Mouse (Mus musculus) midbrain, postnatal 0 days (tissue): ENCODE results near the gene Mrpl4. TPM values are rescaled to one million over a fixed set of nuclear protein-coding genes. Genes with fewer than 3 reads are reported as not detected.
A peak's percentile ranks its signal among the peaks of the same experiment; 100 is the strongest.
"Not testable (repeated sequence)": the region's sequence is repeated elsewhere in the genome, so short reads cannot be mapped to it uniquely, and the experiment has no call there.

Experiments used
- ATAC-seq: fragments of 200-750 bp; cut with Nextera tagmentation; 2 replicates; pipeline ENCODE4 v1.8.0; 2017; ENCODE audit warnings: moderate number of reproducible peaks, mild to moderate bottlenecking, moderate TSS enrichment, moderate library complexity; ENCODE audit not compliant: low FRiP score
- DNase-seq: peaks from one replicate; pipeline ENCODE4 v3.0.0-alpha.2; 2015; ENCODE audit warnings: low spot score
- H3K27ac ChIP-seq: fragments of 300-500 bp; sonication (generic); 2 replicates; pipeline ENCODE4 v1.5.1; 2014; ENCODE audit warnings: low read depth, mild to moderate bottlenecking, low read length, mixed read lengths
- H3K27me3 ChIP-seq: fragments of 300-500 bp; sonication (generic); 2 replicates; pipeline ENCODE4 v1.6.1; 2014; ENCODE audit warnings: low read length, control low read depth, mixed read lengths; ENCODE audit not compliant: insufficient read depth
- H3K36me3 ChIP-seq: fragments of 300-500 bp; sonication (generic); 2 replicates; pipeline ENCODE4 v1.6.1; 2014; ENCODE audit warnings: low read length, control low read depth, mixed read lengths; ENCODE audit not compliant: insufficient read depth
- H3K4me1 ChIP-seq: fragments of 300-500 bp; sonication (generic); 2 replicates; pipeline ENCODE4 v1.6.1; 2014; ENCODE audit warnings: mild to moderate bottlenecking, control low read depth, antibody characterized with exemption, low read length, mixed read lengths; ENCODE audit not compliant: insufficient read depth
- H3K4me2 ChIP-seq: fragments of 300-500 bp; sonication (generic); 2 replicates; pipeline ENCODE4 v1.6.1; 2014; ENCODE audit warnings: low read depth, mild to moderate bottlenecking, low read length, mixed read lengths; ENCODE audit not compliant: poor library complexity, severe bottlenecking
- H3K4me3 ChIP-seq: fragments of 300-500 bp; sonication (generic); 2 replicates; pipeline ENCODE4 v1.5.1; 2014; ENCODE audit warnings: low read depth, mild to moderate bottlenecking, low read length, moderate library complexity
- H3K9ac ChIP-seq: fragments of 300-500 bp; sonication (generic); replicated peaks from 2 replicates; pipeline ENCODE4 v1.6.1; 2014; ENCODE audit warnings: mild to moderate bottlenecking, low read length, moderate library complexity, mixed read lengths; ENCODE audit not compliant: poor library complexity, severe bottlenecking
- H3K9me3 ChIP-seq: fragments of 300-500 bp; sonication (generic); 2 replicates; pipeline ENCODE4 v1.6.1; 2016; ENCODE audit warnings: low read length, control low read depth
- CTCF ChIP-seq: IDR thresholded peaks from 2 replicates; pipeline ENCODE4 v1.5.1; 2016; ENCODE audit warnings: antibody characterized with exemption, mild to moderate bottlenecking
- WGBS: fragments of 180-500 bp; shearing (Covaris S2); extraction: QIAGEN DNeasy Blood & Tissue Kit; methylation state at CpG from one replicate; pipeline ENCODE4 v1.1.7; 2014; 5-methylcytosine and 5-hydroxymethylcytosine counted together
- polyA plus RNA-seq: library from polyadenylated mRNA; unstranded; fragments of >200 nt; fragmentation: Nextera tagmentation; extraction: Ambion mirVana; gene quantifications from 2 replicates; pipeline ENCODE4 v1.2.1, GENCODE M21; 2015
- total RNA-seq: library from RNA; depleted of rRNA; stranded (reverse); fragments of >200 nt; gene quantifications from 2 replicates; pipeline ENCODE4 v1.2.3, GENCODE M21; 2014

The Mrpl4 gene
- total and polyA plus RNA-seq, 2 experiments from 2014 or later, result 62.9 to 105 TPM

GRCm38 (mm10) chr9:21001651-21002200, 812 bp upstream of the Mrpl4 start:
- Histone ChIP-seq H3K4me2 (no peak overlapping the region; the same call in 1 of the 2 replicates), H3K9me3 (no peaks in the 10 kb centered on the region), H3K4me1 (no peaks in the 10 kb centered on the region), H3K4me3 (peak overlapping the region; percentile 79; the same call in 1 of the 2 replicates), H3K9ac (no peak overlapping the region), H3K27me3 (no peaks in the 10 kb centered on the region), H3K27ac (no peak overlapping the region), H3K36me3 (peaks cover 14% of the 10 kb centered on the region)
- WGBS, result 74% methylated on average over 6 of the region's 6 CpGs
- TF ChIP-seq CTCF, result no peak
- DNase-seq (no peak), ATAC-seq (no peak)

DNA sequence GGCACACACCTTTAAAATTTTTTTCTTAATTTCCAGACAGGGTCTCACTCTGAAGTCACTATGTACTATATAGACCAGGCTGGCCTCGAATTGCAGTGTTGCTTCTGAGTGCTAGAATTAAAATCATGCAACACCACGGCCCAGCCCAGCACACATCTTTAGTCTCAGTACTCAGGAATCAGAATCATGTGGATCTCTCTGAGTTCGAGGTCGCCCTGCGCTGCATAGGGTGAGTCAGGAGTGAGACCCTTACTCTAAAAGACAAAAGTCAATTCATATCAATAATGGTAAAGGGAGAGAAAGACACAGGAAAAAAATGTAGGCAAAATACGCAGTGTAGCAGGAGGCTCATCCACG, 290 bp upstream of the Mrpl4 start:
- peak; percentile 36 for ATAC-seq

GRCm38 (mm10) chr9:21007313-21007952, 4.9 kb downstream of the Mrpl4 start:
- no peaks in the 10 kb centered on the region for H3K4me1 ChIP-seq
- no peak for TF ChIP-seq CTCF
- H3K27me3 ChIP-seq, result 0 out of 2 replicates have a peak, but pooled peaks cover 3% of the 10 kb centered on the region
- no peak for DNase-seq
- no peaks in the 10 kb centered on the region for H3K9me3 ChIP-seq
- ATAC-seq, result no peak
- H3K36me3 ChIP-seq, result peaks cover 35% of the 10 kb centered on the region
- no peak overlapping the region for H3K4me3 ChIP-seq
- WGBS, result 94% methylated on average over 10 of the region's 10 CpGs
- H3K9ac ChIP-seq, result no peak overlapping the region
- H3K4me2 ChIP-seq, result no peak overlapping the region
- no peak overlapping the region for H3K27ac ChIP-seq

More for the DNA sequence above, 290 bp upstream of the Mrpl4 start:
- no peak for TF ChIP-seq CTCF
- Histone ChIP-seq H3K27ac (peak overlapping the region; percentile 78), H3K9me3 (no peaks in the 10 kb centered on the region), H3K36me3 (peaks cover 18% of the 10 kb centered on the region), H3K4me1 (no peaks in the 10 kb centered on the region), H3K4me2 (peak overlapping the region; percentile 77), H3K27me3 (no peaks in the 10 kb centered on the region), H3K9ac (peak overlapping the region; percentile 77), H3K4me3 (peak overlapping the region; percentile 79)
- DNase-seq, result no peak
- WGBS, result 11% methylated on average over 7 of the region's 7 CpGs

- Histone ChIP-seq H3K9ac (no peak overlapping the region), H3K4me3 (no peak overlapping the region), H3K27me3 (0 out of 2 replicates have a peak, but pooled peaks cover 3% of the 10 kb centered on the region), H3K36me3 (peaks cover 35% of the 10 kb centered on the region), H3K9me3 (no peaks in the 10 kb centered on the region), H3K4me1 (no peaks in the 10 kb centered on the region), H3K27ac (no peak overlapping the region), H3K4me2 (no peak overlapping the region)
- WGBS, result 80% methylated on average over 7 of the region's 7 CpGs
- no peak for ATAC-seq
- no peak for DNase-seq
- 0 out of 2 replicates have a peak, but pooled peaks have one; percentile 1 for TF ChIP-seq CTCF
Observed at GRCm38 (mm10) chr9:21008007-21008406, 5.5 kb downstream of the Mrpl4 start.

- Histone ChIP-seq H3K9me3 (no peaks in the 10 kb centered on the region), H3K4me2 (no peak overlapping the region), H3K4me3 (no peak overlapping the region), H3K9ac (no peak overlapping the region), H3K27me3 (peaks cover 11% of the 10 kb centered on the region; the same call in 1 of the 2 replicates), H3K36me3 (peaks cover 32% of the 10 kb centered on the region), H3K4me1 (no peaks in the 10 kb centered on the region), H3K27ac (no peak overlapping the region)
- WGBS, result 73% methylated on average over 2 of the region's 2 CpGs
- DNase-seq (no peak), ATAC-seq (no peak)
- TF ChIP-seq CTCF, result no peak
Observed at GRCm38 (mm10) chr9:21010362-21010761, 7.8 kb downstream of the Mrpl4 start.

GRCm38 (mm10) chr9:21010939-21011541, 8.5 kb downstream of the Mrpl4 start:
- not testable (repeated sequence) for H3K4me3 ChIP-seq, H3K27ac ChIP-seq, H3K4me1 ChIP-seq, H3K9ac ChIP-seq, H3K4me2 ChIP-seq, ATAC-seq, DNase-seq, H3K9me3 ChIP-seq
- Histone ChIP-seq H3K27me3 (peaks cover 17% of the 10 kb centered on the region; the same call in 1 of the 2 replicates), H3K36me3 (peaks cover 26% of the 10 kb centered on the region)
- 77% methylated on average over 9 of the region's 9 CpGs for WGBS
